In the genomic region with DNA sequence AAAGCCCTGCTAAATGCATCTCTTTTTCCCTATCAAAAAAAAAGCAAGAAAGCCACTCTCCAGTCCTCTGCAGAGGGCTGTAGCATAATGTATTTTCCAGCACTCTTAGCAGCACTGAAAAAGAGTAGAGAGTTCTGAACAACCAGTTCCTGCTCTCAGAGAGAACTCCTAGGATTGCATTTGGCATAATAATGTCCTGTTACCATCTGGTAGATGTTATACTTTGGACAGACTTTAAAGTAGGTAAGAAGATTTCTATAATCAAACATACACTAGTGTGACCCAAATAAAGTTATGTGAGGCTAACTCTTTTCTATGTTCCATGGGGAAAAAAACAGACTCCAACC, we compare ENCODE assay signal across 16 mouse cellular contexts.
"Had no signal": no experiment of that assay in that cellular context is flagged by ENCODE, and none has a peak within 500 bp of the region (broad histone marks: within the 10 kb centered on the region; RNA-seq: fewer than 3 reads in every experiment).

No protein-coding gene starts in this region.

- ATAC-seq: liver, embryonic 12.5 days had no signal

- H3K27me3 ChIP-seq: liver, embryonic 12.5 days; liver, embryonic 15.5 days; lung, embryonic 15.5 days had no signal

- H3K9me3 ChIP-seq: liver, embryonic 12.5 days; liver, embryonic 15.5 days; lung, embryonic 15.5 days; megakaryocyte, embryonic 14.5 days had no signal

- H3K9ac ChIP-seq: liver, embryonic 12.5 days; liver, embryonic 15.5 days; lung, embryonic 15.5 days had no signal

- H3K4me2 ChIP-seq: liver, embryonic 12.5 days; liver, embryonic 15.5 days; lung, embryonic 15.5 days; midbrain, embryonic 11.5 days had no signal

- H3K36me3 ChIP-seq: liver, embryonic 12.5 days; liver, embryonic 15.5 days; lung, embryonic 15.5 days had no signal

- H3K4me1 ChIP-seq: liver, embryonic 12.5 days; liver, embryonic 15.5 days; lung, embryonic 15.5 days; megakaryocyte, embryonic 14.5 days had no signal

- H3K27ac ChIP-seq: liver, embryonic 12.5 days; liver, embryonic 15.5 days; lung, embryonic 15.5 days had no signal

- H3K4me3 ChIP-seq: liver, embryonic 12.5 days; liver, embryonic 15.5 days; lung, embryonic 15.5 days; megakaryocyte, embryonic 14.5 days had no signal

- DNase-seq: kidney, adult 18-20 months; kidney, adult 9 months; kidney, postnatal 14 days; kidney, postnatal 4 days; left cerebral cortex, postnatal 4 days; liver; lung, adult 18-20 months; lung, postnatal 10 days; lung, postnatal 36 days; thymus, adult 18-20 months; thymus, postnatal 36 days had no signal
